ENCODE assay signal across 15 mouse cellular contexts in genomic region chr11:108212638-108213037, GRCm38 (mm10).
DNase-seq lines count a peak whose midpoint lies in the region; ATAC-seq lines count a peak whose summit lies in the region.
"Had no signal": no experiment of that assay in that cellular context is flagged by ENCODE, and none has a peak within 500 bp of the region (broad histone marks: within the 10 kb centered on the region; RNA-seq: fewer than 3 reads in every experiment).

No protein-coding gene starts in this region.

- peak; percentile 41 for DNase-seq in CD4-positive, CD25-positive, alpha-beta regulatory T cell, adult 2 months (ENCODE audit: low read depth, low spot score)
- peak; percentile 39 for DNase-seq in layer of hippocampus, adult 11-12 months (ENCODE audit: low spot score)
- DNase-seq in layer of hippocampus, adult 8-10 months (ENCODE audit: low spot score in 2 of 2) = no peak
- peak; percentile 32 for DNase-seq in thymus, postnatal 4 days
- DNase-seq in thymus, postnatal 25 days = no peak
- DNase-seq in right cerebral cortex, postnatal 14 days = no peak
- DNase-seq in cerebellum, adult 9-10 months = no peak
- DNase-seq: adrenal gland, postnatal 36 days; cerebellum, postnatal 25 days; gastrocnemius, postnatal 36 days; kidney, adult 18-20 months; kidney, postnatal 25 days had no signal

- no peak for ATAC-seq in CD4-positive, CD25-positive, alpha-beta regulatory T cell, adult 4 months
- ATAC-seq: activated CD4-positive, CD25-positive, alpha-beta regulatory T cell, adult 4 months; midbrain, embryonic 15.5 days had no signal

Comparison
In these comparisons a context has a peak if more than half of its experiments do, and no peak if none do; other contexts are left out.
1. DNase-seq: peak in CD4-positive, CD25-positive, alpha-beta regulatory T cell, adult 2 months (single experiment), layer of hippocampus, adult 11-12 months (single experiment) and thymus, postnatal 4 days (single experiment); none in layer of hippocampus, adult 8-10 months (0 of 2), thymus, postnatal 25 days (single experiment), right cerebral cortex, postnatal 14 days (single experiment) and cerebellum, adult 9-10 months (single experiment).